Mouse (Mus musculus) lung, postnatal 14 days (tissue): Measurements from ENCODE around the gene Olfr356.

Experiments
- DNase-seq: peaks from one replicate; pipeline ENCODE4 v3.0.0; 2021

Olfr356 gene

GRCm38 (mm10) chr2:36936821-36937220 is at the start of gene Olfr356:
Gene Olfr356 (plus strand): TSS chr2:36937121.
- no peak for DNase-seq

- no peak for DNase-seq
Observed at GRCm38 (mm10) chr2:36892836-36893235, 44.1 kb upstream of the Olfr356 start, which contains the start of gene Olfr353. Gene Olfr353 (minus strand): TSS chr2:36892936.

GRCm38 (mm10) chr2:36897114-36897513 is 39.8 kb upstream of the Olfr356 start:
- DNase-seq: no peak

- DNase-seq: no peak
Observed at GRCm38 (mm10) chr2:36905380-36905779, 31.5 kb upstream of the Olfr356 start, which contains the start of gene Olfr354. Gene Olfr354 (plus strand): TSS chr2:36905680.

GRCm38 (mm10) chr2:36928797-36929196 is 8.1 kb upstream of the Olfr356 start, which contains the start of gene Olfr355:
Gene Olfr355 (minus strand): TSS chr2:36928897.
- DNase-seq: no peak
